Mouse (Mus musculus) bone marrow, adult 2 months (tissue): ENCODE measurements around the gene Tmem9.

Experiments used
- CTCF ChIP-seq: fragments of 200-500 bp; IDR thresholded peaks from 2 replicates; pipeline ENCODE4 v1.5.1; 2011; ENCODE audit warnings: low read length, control low read depth; ENCODE audit not compliant: control insufficient read depth, insufficient read depth
- POLR2A ChIP-seq: fragments of 200-500 bp; IDR thresholded peaks from 2 replicates; pipeline ENCODE4 v1.6.1; 2011; ENCODE audit warnings: low read depth, mild to moderate bottlenecking, control low read depth, low read length, borderline replicate concordance; ENCODE audit not compliant: control insufficient read depth

DNA sequence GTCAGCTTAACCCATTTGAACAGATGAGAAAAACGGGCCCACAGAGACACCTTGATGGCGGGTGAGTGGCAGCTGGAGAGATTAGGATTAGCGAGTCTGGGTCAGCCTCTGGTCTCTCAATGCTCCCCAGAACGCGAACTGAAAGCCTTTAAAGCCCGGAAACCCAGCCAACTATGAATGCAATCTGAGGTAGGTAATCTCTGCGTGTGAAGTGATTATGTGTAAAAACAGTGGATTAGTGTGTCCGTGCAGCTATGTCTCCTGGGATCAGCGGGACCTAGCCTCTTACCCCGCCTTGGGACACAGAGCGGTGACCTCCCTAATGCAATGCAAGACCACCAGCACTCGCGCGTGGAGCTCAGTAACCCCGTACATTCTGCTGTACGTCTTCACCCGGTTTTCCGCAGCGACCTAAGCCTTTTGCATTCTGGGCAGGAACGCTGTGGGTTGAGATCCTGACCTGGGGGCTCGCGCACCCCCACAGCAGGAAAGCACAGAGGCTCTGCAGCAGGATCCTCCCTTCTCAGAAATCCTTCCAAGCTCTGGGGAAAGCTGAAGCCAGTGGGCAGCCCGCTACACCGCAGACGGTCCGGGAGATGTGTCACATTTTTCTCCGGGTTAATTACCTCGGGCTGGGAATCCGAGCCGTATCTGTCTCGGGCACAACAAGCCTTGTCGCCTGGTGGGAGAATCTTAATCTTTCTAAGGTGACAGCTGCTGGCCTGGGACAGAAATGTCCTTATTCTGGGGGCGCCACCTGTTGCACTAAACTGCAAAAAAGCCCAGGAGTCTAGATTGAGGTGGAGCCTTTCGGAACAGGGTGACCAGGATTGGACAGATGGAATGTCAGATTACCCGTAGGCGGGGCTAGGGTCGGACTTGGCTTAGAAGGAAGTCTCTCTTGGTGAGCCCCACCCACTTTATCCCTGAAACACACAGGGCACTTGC lies at the start of gene Tmem9:
- no peak for TF ChIP-seq CTCF
- TF ChIP-seq POLR2A: no peak
